Mouse (Mus musculus): Measurements from ENCODE around the gene Bphl. TPM values are rescaled to one million over a fixed set of nuclear protein-coding genes. Genes with fewer than 3 reads are reported as not detected.
"Not testable (repeated sequence)": the region's sequence is repeated elsewhere in the genome, so short reads cannot be mapped to it uniquely, and the experiment has no call there.

Bphl gene
- total and polyA plus RNA-seq, 2 experiments from 2014 or later, result 40.5 to 51.2 TPM

- ATAC-seq (peak; percentile 91), DNase-seq (peak; percentile 96)
- H3K4me3 ChIP-seq (ENCODE audit: low read depth, low read length), result peak within 1 kb of the TSS; percentile 98
- H3K4me2 ChIP-seq (ENCODE audit: low read depth), result peak within 1 kb of the TSS; percentile 85
- WGBS, result 1% methylated on average over 45 of the region's 45 CpGs
- peaks cover 15% of the 10 kb centered on the region; the same call in 1 of the 2 replicates for H3K4me1 ChIP-seq (ENCODE audit: insufficient read depth)
- no peaks in the 10 kb centered on the region for H3K9me3 ChIP-seq (ENCODE audit: low read length)
- H3K36me3 ChIP-seq (ENCODE audit: insufficient read depth), result peaks cover 8% of the 10 kb centered on the region
- H3K27ac ChIP-seq (ENCODE audit: low read depth, low read length), result peak within 1 kb of the TSS; percentile 94
- H3K9ac ChIP-seq, result peak within 1 kb of the TSS; percentile 98
- TF ChIP-seq CTCF (IDR thresholded peaks at IDR 0.05; ENCODE audit: low read depth), result peak; percentile 77
- no peaks in the 10 kb centered on the region for H3K27me3 ChIP-seq (ENCODE audit: insufficient read depth, low read length)
These were observed 40.3 kb downstream of the Bphl start, which contains the start of gene Tubb2a for GRCm38 (mm10) chr13:34077492-34078271. Gene Tubb2a (minus strand): TSS chr13:34078007.

DNA sequence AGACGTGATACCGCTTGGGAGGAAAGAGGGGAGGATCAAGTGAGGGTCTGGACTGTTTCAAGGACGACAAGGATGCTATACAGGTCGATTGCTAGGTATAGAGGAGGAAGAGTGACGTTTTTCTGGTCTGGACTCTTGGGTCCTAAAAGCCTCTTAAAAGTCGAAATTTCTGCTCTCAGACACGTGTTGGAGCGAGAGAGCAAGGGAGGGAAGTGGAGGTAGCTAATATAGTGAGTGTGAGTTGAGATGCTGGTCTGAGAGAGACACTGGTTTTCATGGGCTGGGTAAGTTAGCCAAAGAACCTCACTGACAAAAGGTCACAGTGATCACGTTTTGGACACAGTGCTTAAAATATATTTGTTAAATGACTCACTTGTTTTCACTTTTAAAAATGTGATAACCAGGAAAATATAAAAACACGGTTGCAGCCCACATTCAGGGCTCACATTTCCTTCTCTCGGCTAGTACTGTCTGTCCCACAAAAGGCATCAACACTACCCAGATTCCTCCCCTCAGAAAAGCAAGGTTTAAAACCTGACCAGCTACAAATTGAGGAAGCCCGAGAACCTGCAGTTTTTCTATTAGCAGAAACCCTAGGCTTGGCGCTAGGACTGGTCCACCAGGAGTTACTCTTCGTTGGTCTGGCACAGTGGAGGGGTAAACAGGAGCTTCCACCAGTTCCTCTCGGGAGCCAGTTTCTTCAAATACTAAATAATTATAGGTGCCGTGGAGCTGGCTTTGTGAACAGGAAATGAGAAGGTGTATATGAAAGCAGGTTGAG, 41.3 kb downstream of the Bphl start:
- peak; percentile 5 for ATAC-seq
- H3K9ac ChIP-seq, result peak overlapping the region; percentile 98
- no peak for DNase-seq
- H3K36me3 ChIP-seq (ENCODE audit: insufficient read depth), result peaks cover 4% of the 10 kb centered on the region
- TF ChIP-seq CTCF (IDR thresholded peaks at IDR 0.05; ENCODE audit: low read depth), result no peak
- WGBS, result 42% methylated on average over 16 of the region's 16 CpGs
- H3K27ac ChIP-seq (ENCODE audit: low read depth, low read length), result peak overlapping the region; percentile 94
- H3K9me3 ChIP-seq (ENCODE audit: low read length), result no peaks in the 10 kb centered on the region
- H3K27me3 ChIP-seq (ENCODE audit: insufficient read depth, low read length), result no peaks in the 10 kb centered on the region
- peaks cover 13% of the 10 kb centered on the region; the same call in 1 of the 2 replicates for H3K4me1 ChIP-seq (ENCODE audit: insufficient read depth)
- H3K4me2 ChIP-seq (ENCODE audit: low read depth), result peak overlapping the region; percentile 85
- H3K4me3 ChIP-seq (ENCODE audit: low read depth, low read length), result peak overlapping the region; percentile 98

DNA sequence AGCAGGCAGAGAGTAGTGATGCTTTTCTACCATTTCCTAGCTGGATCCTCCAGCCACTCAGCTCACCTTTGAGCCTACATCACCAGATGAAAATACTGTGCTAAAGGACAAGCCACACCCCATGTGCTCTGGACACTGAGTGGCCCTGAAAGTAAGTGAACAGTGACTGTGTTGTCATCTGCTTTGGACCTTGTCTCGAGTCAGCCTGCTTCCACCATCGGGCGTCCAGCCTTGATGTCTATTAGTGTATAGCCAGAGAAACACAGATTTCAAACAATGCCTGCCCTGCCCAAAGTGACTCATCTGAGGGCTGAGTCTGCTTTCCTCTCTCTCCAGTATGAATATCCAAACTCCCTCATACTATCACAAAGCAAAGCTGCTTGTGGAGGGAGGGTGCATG, 42.4 kb downstream of the Bphl start:
- ATAC-seq (no peak), DNase-seq (no peak)
- Histone ChIP-seq H3K9me3 (ENCODE audit: low read length) (no peaks in the 10 kb centered on the region), H3K4me3 (ENCODE audit: low read depth, low read length) (no peak overlapping the region), H3K9ac (no peak overlapping the region), H3K4me2 (ENCODE audit: low read depth) (no peak overlapping the region), H3K27ac (ENCODE audit: low read depth, low read length) (no peak overlapping the region), H3K27me3 (ENCODE audit: insufficient read depth, low read length) (no peaks in the 10 kb centered on the region), H3K4me1 (ENCODE audit: insufficient read depth) (peaks cover 12% of the 10 kb centered on the region; the same call in 1 of the 2 replicates), H3K36me3 (ENCODE audit: insufficient read depth) (0 out of 2 replicates have a peak, but pooled peaks cover 3% of the 10 kb centered on the region)
- 92% methylated on average over 3 of the region's 3 CpGs for WGBS
- no peak for TF ChIP-seq CTCF (IDR thresholded peaks at IDR 0.05; ENCODE audit: low read depth)

- ATAC-seq, result no peak
- TF ChIP-seq CTCF (IDR thresholded peaks at IDR 0.05; ENCODE audit: low read depth), result no peak
- WGBS, result 50% methylated on average over 4 of the region's 4 CpGs
These were observed 44.5 kb downstream of the Bphl start for GRCm38 (mm10) chr13:34081926-34082325.

GRCm38 (mm10) chr13:34084026-34084750, 46.8 kb downstream of the Bphl start:
- no peaks in the 10 kb centered on the region for H3K9me3 ChIP-seq (ENCODE audit: low read length)
- no peak for TF ChIP-seq CTCF (IDR thresholded peaks at IDR 0.05; ENCODE audit: low read depth)
- WGBS, result 52% methylated on average over 9 of the region's 9 CpGs
- no peak overlapping the region for H3K4me3 ChIP-seq (ENCODE audit: low read depth, low read length)
- no peak for ATAC-seq
- no peak overlapping the region for H3K27ac ChIP-seq (ENCODE audit: low read depth, low read length)
- DNase-seq, result no peak
- H3K4me2 ChIP-seq (ENCODE audit: low read depth), result no peak overlapping the region
- H3K4me1 ChIP-seq (ENCODE audit: insufficient read depth), result peaks cover 20% of the 10 kb centered on the region
- H3K9ac ChIP-seq, result no peak overlapping the region
- H3K36me3 ChIP-seq (ENCODE audit: insufficient read depth), result no peaks in the 10 kb centered on the region
- no peaks in the 10 kb centered on the region for H3K27me3 ChIP-seq (ENCODE audit: insufficient read depth, low read length)

More at GRCm38 (mm10) chr13:34081926-34082325, 44.5 kb downstream of the Bphl start:
- DNase-seq, result no peak
- H3K9me3 ChIP-seq (ENCODE audit: low read length), result no peaks in the 10 kb centered on the region
- no peak overlapping the region for H3K4me2 ChIP-seq (ENCODE audit: low read depth)
- H3K36me3 ChIP-seq (ENCODE audit: insufficient read depth), result no peaks in the 10 kb centered on the region
- H3K27ac ChIP-seq (ENCODE audit: low read depth, low read length), result no peak overlapping the region
- H3K4me3 ChIP-seq (ENCODE audit: low read depth, low read length), result no peak overlapping the region
- H3K9ac ChIP-seq, result no peak overlapping the region
- H3K4me1 ChIP-seq (ENCODE audit: insufficient read depth), result peaks cover 7% of the 10 kb centered on the region; the same call in 1 of the 2 replicates
- H3K27me3 ChIP-seq (ENCODE audit: insufficient read depth, low read length), result no peaks in the 10 kb centered on the region

DNA sequence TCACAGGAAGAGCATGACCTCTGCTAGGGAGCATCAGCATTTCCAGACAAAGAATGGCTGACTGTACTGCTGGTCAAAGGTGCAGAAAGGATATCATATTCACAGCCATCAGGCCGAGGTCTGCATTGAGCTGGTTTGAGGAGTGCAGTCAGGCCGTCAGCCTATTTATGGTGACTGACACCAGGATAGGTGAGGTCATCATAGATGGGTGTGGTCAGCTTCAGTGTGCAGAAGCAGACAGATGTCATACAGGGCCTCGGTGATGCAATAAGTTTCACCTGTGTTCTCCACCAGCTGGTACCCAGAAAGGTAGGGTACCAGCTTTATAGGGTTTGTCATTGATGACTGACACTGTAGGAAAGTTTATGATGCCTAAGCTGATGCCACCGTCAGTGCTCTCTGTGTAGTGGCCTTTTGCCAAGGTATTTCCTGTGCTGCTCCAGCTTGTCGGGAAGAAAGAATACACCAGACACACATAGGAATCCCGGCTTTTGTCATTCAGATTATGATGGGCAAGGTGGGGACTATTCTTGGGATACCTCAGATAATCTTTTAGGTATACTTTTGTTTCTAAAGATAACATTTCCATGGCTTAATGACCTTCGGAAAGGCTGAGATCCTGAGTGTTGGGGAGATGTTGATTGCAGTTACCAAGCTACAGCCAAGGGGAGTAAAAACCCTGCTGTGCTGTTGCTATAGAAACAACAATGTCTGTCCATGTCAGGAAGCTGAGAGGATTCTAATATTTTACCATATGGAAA, 49.8 kb downstream of the Bphl start:
- peak; percentile 58 for DNase-seq
- Histone ChIP-seq H3K9ac (no peak overlapping the region), H3K36me3 (ENCODE audit: insufficient read depth) (no peaks in the 10 kb centered on the region), H3K9me3 (ENCODE audit: low read length) (no peaks in the 10 kb centered on the region), H3K4me1 (ENCODE audit: insufficient read depth) (peaks cover 20% of the 10 kb centered on the region), H3K27ac (ENCODE audit: low read depth, low read length) (peak overlapping the region; percentile 85; the same call in 1 of the 2 replicates), H3K4me3 (ENCODE audit: low read depth, low read length) (no peak overlapping the region), H3K4me2 (ENCODE audit: low read depth) (no peak overlapping the region), H3K27me3 (ENCODE audit: insufficient read depth, low read length) (no peaks in the 10 kb centered on the region)
- no peak for TF ChIP-seq CTCF (IDR thresholded peaks at IDR 0.05; ENCODE audit: low read depth)
- 42% methylated on average over 7 of the region's 7 CpGs for whole genome bisulfite sequencing
- peak; percentile 37; the same call in 1 of the 2 replicates for ATAC-seq

DNA sequence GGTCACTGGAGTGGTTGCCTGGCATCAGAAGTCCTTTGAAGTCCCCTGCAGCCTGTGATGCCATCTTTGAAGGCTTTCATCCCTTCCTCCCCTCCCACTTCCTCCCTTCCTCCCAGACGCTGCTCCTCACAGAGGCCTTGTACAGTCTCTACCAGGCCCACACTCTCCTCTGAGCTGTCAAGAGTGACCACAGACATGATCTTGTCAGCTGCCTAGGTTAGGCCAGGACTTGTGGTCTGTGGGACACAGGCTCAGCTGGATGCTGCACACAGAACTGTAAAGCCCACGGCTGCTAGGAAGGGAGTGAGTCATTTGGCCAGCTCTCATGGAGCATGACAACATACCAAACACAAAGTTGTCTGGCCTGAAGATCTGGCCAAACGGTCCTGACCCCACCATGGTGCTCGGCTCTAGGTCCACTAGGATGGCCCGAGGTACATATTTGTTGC, 50.8 kb downstream of the Bphl start:
- H3K27me3 ChIP-seq (ENCODE audit: insufficient read depth, low read length); H3K9me3 ChIP-seq (ENCODE audit: low read length); H3K36me3 ChIP-seq (ENCODE audit: insufficient read depth); H3K9ac ChIP-seq; H3K4me3 ChIP-seq (ENCODE audit: low read depth, low read length); H3K4me2 ChIP-seq (ENCODE audit: low read depth); DNase-seq: not testable (repeated sequence)
- Histone ChIP-seq H3K27ac (ENCODE audit: low read depth, low read length) (peak overlapping the region; percentile 85), H3K4me1 (ENCODE audit: insufficient read depth) (peaks cover 20% of the 10 kb centered on the region)
- ATAC-seq, result peak; percentile 27
- WGBS, result 52% methylated on average over 5 of the region's 5 CpGs
